Mouse (Mus musculus) olfactory bulb, adult 2 months (tissue): ENCODE measurements around the gene Mob3c.

Experiments used
- CTCF ChIP-seq: fragments of 200-500 bp; IDR thresholded peaks from 2 replicates; pipeline ENCODE4 v1.5.1; 2012; ENCODE audit warnings: low read depth, mild to moderate bottlenecking, low read length, moderate library complexity; ENCODE audit not compliant: insufficient read depth
- POLR2A ChIP-seq: fragments of 200-500 bp; IDR thresholded peaks from 2 replicates; pipeline ENCODE4 v1.6.1; 2012; ENCODE audit warnings: mild to moderate bottlenecking, low read depth, low read length, moderate library complexity; ENCODE audit not compliant: insufficient read depth

DNA sequence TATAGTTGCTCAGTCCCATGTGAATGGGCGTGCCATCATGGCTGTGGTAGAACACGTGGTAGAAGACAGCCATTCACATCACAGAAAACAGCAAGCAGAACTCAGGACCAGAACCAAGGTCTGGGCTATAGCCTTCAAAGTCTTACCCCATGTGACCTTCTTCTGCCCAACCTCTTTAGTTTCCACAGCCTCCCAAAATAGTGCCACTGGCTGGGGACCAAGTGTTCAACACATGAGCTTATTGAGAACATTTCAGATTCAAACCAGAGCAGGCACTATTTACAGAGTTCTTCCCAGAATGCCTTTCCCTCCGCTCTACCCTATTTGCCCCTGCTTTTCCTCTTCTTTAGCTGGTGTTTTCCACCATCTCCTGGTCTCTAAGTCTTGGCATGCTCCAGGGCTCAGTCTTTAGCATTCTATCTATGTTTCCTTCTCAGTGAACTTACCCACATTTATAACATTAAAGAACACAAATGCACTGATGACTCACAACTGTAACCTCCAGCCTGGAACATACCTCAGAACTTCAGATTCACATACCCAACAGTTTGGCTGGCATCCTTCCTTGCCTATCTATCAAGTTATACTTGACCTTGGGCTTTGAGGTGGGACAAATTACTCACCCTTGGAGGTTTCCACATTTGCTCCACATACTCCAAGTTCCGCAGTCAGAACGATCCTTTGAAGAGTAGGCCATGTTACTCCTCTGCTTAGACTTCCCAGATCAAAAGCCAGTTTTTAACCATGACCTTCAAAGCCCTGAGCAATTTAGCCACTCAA lies 45.7 kb upstream of the Mob3c start:
- TF ChIP-seq CTCF, result no peak
- no peak for TF ChIP-seq POLR2A
